Mouse (Mus musculus) CH12.LX (cell line): Measurements from ENCODE around the gene Psma7. TPM values are rescaled to one million over a fixed set of nuclear protein-coding genes. Genes with fewer than 3 reads are reported as not detected.

Experiments
- DNase-seq: peaks from one replicate; pipeline ENCODE4 v3.0.0-alpha.2; 2013; ENCODE audit errors: extremely low read depth
- H3K27ac ChIP-seq: 2 replicates; pipeline ENCODE4 v1.5.1; 2012; ENCODE audit warnings: low read depth, mild to moderate bottlenecking, control low read depth, moderate library complexity; ENCODE audit not compliant: insufficient read depth
- H3K27me3 ChIP-seq: replicated peaks from 2 replicates; pipeline ENCODE3; 2012; ENCODE audit warnings: inconsistent platforms
- H3K36me3 ChIP-seq, 2 experiments: replicated peaks in 1 of 2; 2 replicates each; pipeline versions ENCODE3 to v1.6.1; 2012; ENCODE audit warnings: inconsistent platforms in 1 of 2, low read length in 1 of 2, mild to moderate bottlenecking in 1 of 2, mixed read lengths in 1 of 2, moderate library complexity in 1 of 2; ENCODE audit not compliant: control insufficient read depth in 1 of 2, insufficient read depth in 1 of 2
- H3K4me1 ChIP-seq, 2 experiments: 2 replicates each; pipeline ENCODE4 v1.6.1; 2012; ENCODE audit warnings: inconsistent platforms in 1 of 2, moderate library complexity in 1 of 2; ENCODE audit not compliant: insufficient read depth in 2 of 2, control insufficient read depth in 1 of 2
- H3K4me2 ChIP-seq: 2 replicates; pipeline ENCODE4 v1.6.1; 2012; ENCODE audit warnings: low read depth, mild to moderate bottlenecking, control low read depth; ENCODE audit not compliant: poor library complexity, insufficient read depth, severe bottlenecking
- H3K4me3 ChIP-seq, 3 experiments: fragments of 150-350 bp in 1 of 3; sonication (generic) in 1 of 3; replicated peaks in 1 of 3; 2 replicates each; pipeline versions ENCODE3 to v1.5.1; 2011 to 2012; ENCODE audit warnings: low read depth in 2 of 3, low read length in 2 of 3, mild to moderate bottlenecking in 2 of 3, moderate library complexity in 2 of 3, control low read depth in 1 of 3, improper control_type of control experiment in 1 of 3, inconsistent platforms in 1 of 3, mixed read lengths in 1 of 3; ENCODE audit not compliant: poor library complexity in 1 of 3
- H3K79me2 ChIP-seq: replicated peaks from 2 replicates; pipeline ENCODE4 v1.6.1; 2012; ENCODE audit warnings: mild to moderate bottlenecking, moderate library complexity; ENCODE audit not compliant: control insufficient read depth, poor library complexity, insufficient read depth, severe bottlenecking; ENCODE audit errors: extremely low read depth
- H3K9ac ChIP-seq: 2 replicates; pipeline ENCODE4 v1.6.1; 2012; ENCODE audit warnings: low read depth, mild to moderate bottlenecking, control low read depth, moderate library complexity; ENCODE audit not compliant: insufficient read depth
- H3K9me3 ChIP-seq: replicated peaks from 2 replicates; pipeline ENCODE3; 2012; ENCODE audit warnings: low read length, inconsistent platforms, mixed read lengths
- BHLHE40 ChIP-seq: IDR thresholded peaks from 2 replicates; pipeline ENCODE4 v1.6.1; 2011; ENCODE audit warnings: mild to moderate bottlenecking, low read depth, low read length, improper control_type of control experiment
- CHD1 ChIP-seq: IDR thresholded peaks from 2 replicates; pipeline ENCODE4 v1.6.1; 2012; ENCODE audit warnings: low read depth, low read length, improper control_type of control experiment, inconsistent platforms
- CTCF ChIP-seq, 2 experiments: IDR thresholded peaks in 1 of 2; conservative IDR thresholded peaks in 1 of 2; 2 replicates each; pipeline ENCODE4 v1.5.1; 2011 to 2012; ENCODE audit warnings: low read depth in 2 of 2, low read length in 2 of 2, improper control_type of control experiment in 1 of 2, inconsistent platforms in 1 of 2, mild to moderate bottlenecking in 1 of 2, moderate library complexity in 1 of 2
- ELF1 ChIP-seq: IDR thresholded peaks from 2 replicates; pipeline ENCODE4 v1.6.1; 2014; ENCODE audit warnings: low read depth, mild to moderate bottlenecking, inconsistent platforms, low read length, improper control_type of control experiment
- EP300 ChIP-seq: IDR thresholded peaks from 2 replicates; pipeline ENCODE4 v1.6.1; 2011; ENCODE audit warnings: low read length, improper control_type of control experiment
- GABPA ChIP-seq: IDR thresholded peaks from 2 replicates; pipeline ENCODE4 v1.6.1; 2012; ENCODE audit warnings: low read depth, low read length, improper control_type of control experiment, inconsistent platforms; ENCODE audit not compliant: insufficient replicate concordance
- HCFC1 ChIP-seq: IDR thresholded peaks from 2 replicates; pipeline ENCODE4 v1.6.1; 2012; ENCODE audit warnings: low read depth, mild to moderate bottlenecking, inconsistent platforms, low read length, improper control_type of control experiment
- JUND ChIP-seq: conservative IDR thresholded peaks from 2 replicates; pipeline ENCODE4 v1.6.1; 2011; ENCODE audit warnings: low read depth, low read length, improper control_type of control experiment
- KAT2A ChIP-seq: IDR thresholded peaks from 2 replicates; pipeline ENCODE4 v1.6.1; 2012; ENCODE audit warnings: low read length, improper control_type of control experiment, inconsistent platforms; ENCODE audit not compliant: insufficient replicate concordance
- MAX ChIP-seq: IDR thresholded peaks from 2 replicates; pipeline ENCODE4 v1.6.1; 2011; ENCODE audit warnings: low read length, improper control_type of control experiment
- MAZ ChIP-seq: IDR thresholded peaks from 2 replicates; pipeline ENCODE4 v1.6.1; 2012; ENCODE audit warnings: low read depth, mild to moderate bottlenecking, inconsistent platforms, low read length, improper control_type of control experiment, moderate library complexity
- MEF2A ChIP-seq: IDR thresholded peaks from 2 replicates; pipeline ENCODE4 v1.6.1; 2014; ENCODE audit warnings: low read depth, mild to moderate bottlenecking, inconsistent platforms, low read length, improper control_type of control experiment, borderline replicate concordance
- MXI1 ChIP-seq: IDR thresholded peaks from 2 replicates; pipeline ENCODE4 v1.6.1; 2011; ENCODE audit warnings: mild to moderate bottlenecking, low read depth, low read length, improper control_type of control experiment
- MYC ChIP-seq: IDR thresholded peaks from 2 replicates; pipeline ENCODE4 v1.6.1; 2011; ENCODE audit warnings: low read depth, mild to moderate bottlenecking, improper control_type of control experiment, low read length
- NELFE ChIP-seq: IDR thresholded peaks from 2 replicates; pipeline ENCODE4 v1.6.1; 2011; ENCODE audit warnings: low read depth, low read length, improper control_type of control experiment
- PAX5 ChIP-seq: IDR thresholded peaks from 2 replicates; pipeline ENCODE4 v1.6.1; 2012; ENCODE audit warnings: low read length, inconsistent platforms, mixed read lengths
- POLR2A ChIP-seq: IDR thresholded peaks from 2 replicates; pipeline ENCODE4 v1.6.1; 2011; ENCODE audit warnings: low read depth, mild to moderate bottlenecking, improper control_type of control experiment, low read length
- POLR2AphosphoS2 ChIP-seq: IDR thresholded peaks from 2 replicates; pipeline ENCODE4 v1.6.1; 2011; ENCODE audit warnings: low read depth, low read length, improper control_type of control experiment
- RCOR1 ChIP-seq: conservative IDR thresholded peaks from 2 replicates; pipeline ENCODE4 v1.6.1; 2012; ENCODE audit warnings: low read depth, mild to moderate bottlenecking, inconsistent platforms, low read length, improper control_type of control experiment
- SIN3A ChIP-seq: IDR thresholded peaks from 2 replicates; pipeline ENCODE4 v1.6.1; 2012; ENCODE audit warnings: low read length, improper control_type of control experiment, inconsistent platforms
- SMC3 ChIP-seq: IDR thresholded peaks from 2 replicates; pipeline ENCODE4 v1.6.1; 2011; ENCODE audit warnings: low read depth, low read length, improper control_type of control experiment
- UBTF ChIP-seq: IDR thresholded peaks from 2 replicates; pipeline ENCODE4 v1.6.1; 2012; ENCODE audit warnings: low read depth, mild to moderate bottlenecking, inconsistent platforms, low read length, improper control_type of control experiment, moderate library complexity
- USF1 ChIP-seq: IDR thresholded peaks from 2 replicates; pipeline ENCODE4 v1.6.1; 2014; ENCODE audit warnings: low read depth, mild to moderate bottlenecking, inconsistent platforms, low read length, improper control_type of control experiment
- ZC3H11A ChIP-seq: IDR thresholded peaks from 2 replicates; pipeline ENCODE4 v1.6.1; 2012; ENCODE audit warnings: low read depth, mild to moderate bottlenecking, inconsistent platforms, low read length, improper control_type of control experiment
- ZKSCAN1 ChIP-seq: IDR thresholded peaks from 2 replicates; pipeline ENCODE4 v1.6.1; 2012; ENCODE audit warnings: low read depth, inconsistent platforms, low read length, improper control_type of control experiment, borderline replicate concordance
- ZMIZ1 ChIP-seq: IDR thresholded peaks from 2 replicates; pipeline ENCODE4 v1.6.1; 2012; ENCODE audit warnings: low read depth, mild to moderate bottlenecking, inconsistent platforms, low read length, improper control_type of control experiment
- ZNF384 ChIP-seq: IDR thresholded peaks from 2 replicates; pipeline ENCODE4 v1.6.1; 2012; ENCODE audit warnings: low read depth, low read length, improper control_type of control experiment, inconsistent platforms
- dilution Hi-C: fragments of 300-500 bp; cut with MboI; formaldehyde crosslinking; loops from 2 replicates; pipeline ENCODE4 v1.14.3; 2020; ENCODE audit warnings: low sequenced_read_pairs; ENCODE audit not compliant: extremely low pct_unique_long_range_greater_than_20kb, extremely low pct_ligation_motif_present
- in situ Hi-C: fragments of 300-500 bp; cut with MboI; formaldehyde crosslinking; loops from 3 replicates; pipeline ENCODE4 v1.14.3; 2019; ENCODE audit warnings: low sequenced_read_pairs, low pct_ligation_motif_present, low pct_unique_long_range_greater_than_20kb, mixed read lengths
- polyA plus RNA-seq: library from polyadenylated mRNA; unstranded; fragments of >175 nt; gene quantifications from 2 replicates; pipeline ENCODE4 v1.2.1, GENCODE M21; 2012; ENCODE audit warnings: low read depth; ENCODE audit not compliant: insufficient read length
- total RNA-seq, 2 experiments: library from RNA; depleted of rRNA; stranded (reverse); fragments of 300-350 nt in 1 of 2; fragments of >200 nt in 1 of 2; gene quantifications; 2 replicates each; pipeline ENCODE4 v1.2.3; 2012 to 2014

Gene Psma7
- total and polyA plus RNA-seq, 3 experiments, result 443 to 569 (median 466) TPM

DNA sequence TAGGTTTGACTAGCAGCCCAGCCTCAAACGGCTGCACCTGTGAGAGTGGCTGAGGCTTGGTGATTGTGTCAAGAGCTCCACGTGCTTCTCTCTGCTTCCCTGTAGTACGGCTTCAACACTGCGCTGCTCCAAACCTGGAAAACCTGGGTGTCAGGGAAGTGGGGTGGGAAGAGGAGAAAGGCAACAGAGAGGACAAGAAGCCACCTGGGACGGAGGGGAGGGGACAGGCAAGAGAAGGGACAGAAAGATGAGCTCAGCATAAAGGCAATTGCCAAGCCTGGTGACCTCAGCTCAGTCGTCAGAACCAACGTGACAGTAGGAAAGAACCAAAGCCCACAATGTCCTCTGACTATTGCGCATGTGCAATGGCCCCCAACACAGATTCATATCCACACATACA, 21.3 kb downstream of the Psma7 start:
- 0 out of 2 replicates have a peak, but pooled peaks cover 2% of the 10 kb centered on the region for H3K79me2 ChIP-seq
- DNase-seq, result no peak
- no peak for TF ChIP-seq GABPA
- TF ChIP-seq CTCF (conservative IDR thresholded peaks at IDR 0.05 in 1 of 2, IDR thresholded peaks at IDR 0.05 in 1 of 2; ENCODE audit: low read depth in 2 of 2, low read length in 2 of 2), result no peak
- TF ChIP-seq MXI1, result no peak
- no peak for TF ChIP-seq SIN3A
- TF ChIP-seq MAX, result no peak
- TF ChIP-seq MAZ, result no peak
- TF ChIP-seq EP300, result no peak
- TF ChIP-seq USF1, result no peak
- no peak for TF ChIP-seq NELFE
- TF ChIP-seq ZMIZ1, result no peak
- no peak for TF ChIP-seq HCFC1
- TF ChIP-seq ZC3H11A, result no peak
- TF ChIP-seq MYC, result no peak
- TF ChIP-seq SMC3, result no peak
- TF ChIP-seq KAT2A, result no peak
- TF ChIP-seq ZNF384, result no peak
- dilution Hi-C loops, result no loop called here
- H3K27ac ChIP-seq, result no peak overlapping the region
- in situ Hi-C loops, result no loop called here
- peaks cover 70% of the 10 kb centered on the region for H3K27me3 ChIP-seq
- no peak overlapping the region for H3K4me2 ChIP-seq
- H3K4me3 ChIP-seq, result no peak overlapping the region
- H3K9me3 ChIP-seq, result no peaks in the 10 kb centered on the region
- H3K36me3 ChIP-seq, result no peaks in the 10 kb centered on the region
- peaks cover 0 to 10% of the 10 kb centered on the region in 2 experiments; a peak in 2 of 4 replicates for H3K4me1 ChIP-seq
- no peak overlapping the region for H3K9ac ChIP-seq

- Histone ChIP-seq H3K4me1 (peaks cover 0 to 6% of the 10 kb centered on the region in 2 experiments; a peak in 1 of 4 replicates), H3K9me3 (no peaks in the 10 kb centered on the region), H3K36me3 (no peaks in the 10 kb centered on the region), H3K79me2 (0 out of 2 replicates have a peak, but pooled peaks cover under 1% of the 10 kb centered on the region), H3K4me2 (no peak overlapping the region), H3K27ac (no peak overlapping the region), H3K27me3 (peaks cover 78% of the 10 kb centered on the region), H3K9ac (no peak overlapping the region), H3K4me3 (no peak overlapping the region)
- in situ Hi-C loops, result no loop called here
- no peak for DNase-seq
- dilution Hi-C loops, result no loop called here
- no peak for TF ChIP-seq MYC
- no peak for TF ChIP-seq POLR2A
- TF ChIP-seq POLR2AphosphoS2, result no peak
- no peak for TF ChIP-seq PAX5
- TF ChIP-seq ZKSCAN1, result no peak
- no peak for TF ChIP-seq UBTF
- no peak for TF ChIP-seq CHD1
- no peak for TF ChIP-seq RCOR1
- TF ChIP-seq KAT2A, result no peak
- TF ChIP-seq JUND, result no peak
- no peak for TF ChIP-seq MEF2A
- TF ChIP-seq ELF1, result no peak
- TF ChIP-seq BHLHE40, result no peak
- no peak for TF ChIP-seq GABPA
- TF ChIP-seq MAX, result no peak
- TF ChIP-seq SMC3, result no peak
Observed at GRCm38 (mm10) chr2:180020091-180020661, 22.1 kb downstream of the Psma7 start.
